Mouse (Mus musculus) liver, embryonic 14.5 days (tissue): ENCODE results near the gene Bbs9.

ENCODE experiments used
- CTCF ChIP-seq: IDR thresholded peaks from 2 replicates; pipeline ENCODE4 v1.5.1; 2016; ENCODE audit warnings: antibody characterized with exemption, low read depth, control low read depth
- EP300 ChIP-seq: IDR thresholded peaks from 2 replicates; pipeline ENCODE4 v1.6.1; 2016; ENCODE audit warnings: antibody characterized with exemption, low read depth

GRCm38 (mm10) chr9:22680031-22680430 lies 204.5 kb downstream of the Bbs9 start:
- no peak for TF ChIP-seq CTCF
- no peak for TF ChIP-seq EP300
